Mouse (Mus musculus): Measurements from ENCODE around the gene Psmg1. TPM values are rescaled to one million over a fixed set of nuclear protein-coding genes. Genes with fewer than 3 reads are reported as not detected.
A peak's percentile ranks its signal among the peaks of the same experiment; 100 is the strongest.

Gene Psmg1
- polyA plus RNA-seq, 1 experiment from 2014 or later: 81.1 TPM

- Histone ChIP-seq H3K36me3 (ENCODE audit: control insufficient read depth, insufficient read depth, low read length) (no peaks in the 10 kb centered on the region), H3K4me2 (replicated peaks; ENCODE audit: low read depth, low read length) (no peak overlapping the region), H3K27me3 (ENCODE audit: control insufficient read depth, insufficient read depth, low read length) (no peaks in the 10 kb centered on the region), H3K4me1 (ENCODE audit: control insufficient read depth, insufficient read depth, low read length) (no peaks in the 10 kb centered on the region), H3K9ac (replicated peaks; ENCODE audit: low read depth, low read length) (no peak overlapping the region), H3K9me3 (ENCODE audit: control insufficient read depth, low read depth, low read length) (no peaks in the 10 kb centered on the region; the same call in 1 of the 2 replicates), H3K4me3 (ENCODE audit: low read depth, low read length) (no peak overlapping the region), H3K27ac (ENCODE audit: low read length) (no peak overlapping the region)
- ATAC-seq (ENCODE audit: insufficient number of reproducible peaks, insufficient read depth, low FRiP score, low read depth): no peak
- 92% methylated on average over 4 of the region's 4 CpGs for WGBS
Observed at GRCm38 (mm10) chr16:95953159-95953650, 37.6 kb downstream of the Psmg1 start.

DNA sequence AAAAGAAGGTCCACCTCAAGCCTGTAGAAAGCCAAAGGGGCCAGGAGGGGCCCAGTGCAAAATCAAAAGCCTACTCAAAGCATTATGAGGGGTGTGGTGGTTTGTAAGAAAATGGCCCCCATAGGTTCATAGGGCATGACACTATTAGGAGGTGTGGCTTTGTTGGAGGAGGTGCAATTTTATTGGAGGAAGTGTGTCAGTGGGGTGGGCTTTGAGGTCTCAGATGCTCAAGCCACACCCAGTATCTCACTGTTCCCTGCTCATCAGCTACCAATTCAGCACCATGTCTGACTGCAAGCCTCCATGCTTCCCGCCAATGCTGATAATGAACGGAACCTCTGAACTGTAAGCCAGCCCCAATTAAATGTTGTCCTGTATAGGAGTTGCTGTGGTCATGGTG lies 39.3 kb downstream of the Psmg1 start:
- no peak for ATAC-seq (ENCODE audit: insufficient number of reproducible peaks, insufficient read depth, low FRiP score, low read depth)
- no peaks in the 10 kb centered on the region for H3K27me3 ChIP-seq (ENCODE audit: control insufficient read depth, insufficient read depth, low read length)
- no peak overlapping the region for H3K4me2 ChIP-seq (replicated peaks; ENCODE audit: low read depth, low read length)
- no peak overlapping the region for H3K4me3 ChIP-seq (ENCODE audit: low read depth, low read length)
- H3K36me3 ChIP-seq (ENCODE audit: control insufficient read depth, insufficient read depth, low read length): no peaks in the 10 kb centered on the region
- H3K9me3 ChIP-seq (ENCODE audit: control insufficient read depth, low read depth, low read length): no peaks in the 10 kb centered on the region; the same call in 1 of the 2 replicates
- H3K27ac ChIP-seq (ENCODE audit: low read length): no peak overlapping the region
- H3K4me1 ChIP-seq (ENCODE audit: control insufficient read depth, insufficient read depth, low read length): no peaks in the 10 kb centered on the region
- 90% methylated on average over 2 of the region's 2 CpGs for WGBS
- no peak overlapping the region for H3K9ac ChIP-seq (replicated peaks; ENCODE audit: low read depth, low read length)

- Histone ChIP-seq H3K4me3 (ENCODE audit: low read depth, low read length) (no peak overlapping the region), H3K9ac (replicated peaks; ENCODE audit: low read depth, low read length) (no peak overlapping the region)
- 28% methylated on average over 20 of the region's 20 CpGs for WGBS
Observed at GRCm38 (mm10) chr16:95945389-95946311, 45.1 kb downstream of the Psmg1 start.

DNA sequence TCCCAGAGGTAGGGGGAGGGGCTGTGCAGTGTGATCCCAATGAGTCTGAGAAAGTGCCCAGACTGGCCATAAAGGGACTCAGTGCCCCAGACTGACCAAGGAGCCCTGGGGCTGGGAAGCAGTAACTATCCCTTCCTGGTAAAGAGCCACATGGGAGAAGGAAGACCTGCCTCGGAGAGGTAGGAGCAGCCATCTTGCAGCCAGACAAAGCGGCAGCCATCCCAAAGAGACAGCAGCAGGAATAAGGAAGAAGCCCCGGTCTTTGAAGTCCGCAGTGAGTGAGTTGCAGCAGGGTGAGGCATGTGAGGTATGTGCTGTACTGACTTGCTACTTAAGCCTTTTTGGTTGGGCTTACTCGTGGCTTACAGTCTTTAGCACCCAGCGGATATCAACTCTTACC lies 47.6 kb downstream of the Psmg1 start:
- no peaks in the 10 kb centered on the region for H3K9me3 ChIP-seq (ENCODE audit: control insufficient read depth, low read depth, low read length)
- ATAC-seq (ENCODE audit: insufficient number of reproducible peaks, insufficient read depth, low FRiP score, low read depth): no peak
- WGBS: 84% methylated on average over 6 of the region's 6 CpGs

More at GRCm38 (mm10) chr16:95945389-95946311, 45.1 kb downstream of the Psmg1 start:
- Histone ChIP-seq H3K4me2 (replicated peaks; ENCODE audit: low read depth, low read length) (0 out of 2 replicates have a peak overlapping the region, but pooled peaks have one; percentile 14), H3K4me1 (ENCODE audit: control insufficient read depth, insufficient read depth, low read length) (0 out of 2 replicates have a peak, but pooled peaks cover 5% of the 10 kb centered on the region), H3K27ac (ENCODE audit: low read length) (no peak overlapping the region), H3K27me3 (ENCODE audit: control insufficient read depth, insufficient read depth, low read length) (no peaks in the 10 kb centered on the region), H3K36me3 (ENCODE audit: control insufficient read depth, insufficient read depth, low read length) (no peaks in the 10 kb centered on the region), H3K9me3 (ENCODE audit: control insufficient read depth, low read depth, low read length) (no peaks in the 10 kb centered on the region)
- ATAC-seq (ENCODE audit: insufficient number of reproducible peaks, insufficient read depth, low FRiP score, low read depth): peak; percentile 68; the same call in 1 of the 2 replicates

GRCm38 (mm10) chr16:95941575-95941974 lies 49.2 kb downstream of the Psmg1 start:
- no peak for ATAC-seq (ENCODE audit: insufficient number of reproducible peaks, insufficient read depth, low FRiP score, low read depth)
- no peaks in the 10 kb centered on the region for H3K36me3 ChIP-seq (ENCODE audit: control insufficient read depth, insufficient read depth, low read length)
- H3K27me3 ChIP-seq (ENCODE audit: control insufficient read depth, insufficient read depth, low read length): no peaks in the 10 kb centered on the region
- H3K9ac ChIP-seq (replicated peaks; ENCODE audit: low read depth, low read length): no peak overlapping the region
- H3K9me3 ChIP-seq (ENCODE audit: control insufficient read depth, low read depth, low read length): peaks cover 3% of the 10 kb centered on the region; the same call in 1 of the 2 replicates
- H3K4me1 ChIP-seq (ENCODE audit: control insufficient read depth, insufficient read depth, low read length): 0 out of 2 replicates have a peak, but pooled peaks cover 5% of the 10 kb centered on the region
- H3K27ac ChIP-seq (ENCODE audit: low read length): no peak overlapping the region
- no peak overlapping the region for H3K4me2 ChIP-seq (replicated peaks; ENCODE audit: low read depth, low read length)
- no peak overlapping the region for H3K4me3 ChIP-seq (ENCODE audit: low read depth, low read length)
- WGBS: 80% methylated on average over 5 of the region's 5 CpGs

More for the DNA sequence above, 47.6 kb downstream of the Psmg1 start:
- Histone ChIP-seq H3K4me2 (replicated peaks; ENCODE audit: low read depth, low read length) (no peak overlapping the region), H3K9ac (replicated peaks; ENCODE audit: low read depth, low read length) (no peak overlapping the region), H3K4me3 (ENCODE audit: low read depth, low read length) (no peak overlapping the region), H3K27ac (ENCODE audit: low read length) (no peak overlapping the region), H3K36me3 (ENCODE audit: control insufficient read depth, insufficient read depth, low read length) (no peaks in the 10 kb centered on the region), H3K4me1 (ENCODE audit: control insufficient read depth, insufficient read depth, low read length) (0 out of 2 replicates have a peak, but pooled peaks cover 5% of the 10 kb centered on the region), H3K27me3 (ENCODE audit: control insufficient read depth, insufficient read depth, low read length) (no peaks in the 10 kb centered on the region)

- 37% methylated on average over 6 of the region's 6 CpGs for WGBS
- Histone ChIP-seq H3K27me3 (ENCODE audit: control insufficient read depth, insufficient read depth, low read length) (no peaks in the 10 kb centered on the region), H3K27ac (ENCODE audit: low read length) (no peak overlapping the region), H3K36me3 (ENCODE audit: control insufficient read depth, insufficient read depth, low read length) (no peaks in the 10 kb centered on the region), H3K4me2 (replicated peaks; ENCODE audit: low read depth, low read length) (no peak overlapping the region), H3K4me1 (ENCODE audit: control insufficient read depth, insufficient read depth, low read length) (no peaks in the 10 kb centered on the region), H3K9me3 (ENCODE audit: control insufficient read depth, low read depth, low read length) (peaks cover 3% of the 10 kb centered on the region; the same call in 1 of the 2 replicates), H3K9ac (replicated peaks; ENCODE audit: low read depth, low read length) (no peak overlapping the region), H3K4me3 (ENCODE audit: low read depth, low read length) (no peak overlapping the region)
- ATAC-seq (ENCODE audit: insufficient number of reproducible peaks, insufficient read depth, low FRiP score, low read depth): no peak
Observed at GRCm38 (mm10) chr16:95935495-95935961, 55.2 kb downstream of the Psmg1 start.

GRCm38 (mm10) chr16:95932860-95933259 lies 57.9 kb downstream of the Psmg1 start:
- H3K27me3 ChIP-seq (ENCODE audit: control insufficient read depth, insufficient read depth, low read length): no peaks in the 10 kb centered on the region
- H3K4me2 ChIP-seq (replicated peaks; ENCODE audit: low read depth, low read length): no peak overlapping the region
- H3K4me3 ChIP-seq (ENCODE audit: low read depth, low read length): no peak overlapping the region
- H3K4me1 ChIP-seq (ENCODE audit: control insufficient read depth, insufficient read depth, low read length): peaks cover 13% of the 10 kb centered on the region; the same call in 1 of the 2 replicates
- no peaks in the 10 kb centered on the region for H3K36me3 ChIP-seq (ENCODE audit: control insufficient read depth, insufficient read depth, low read length)
- ATAC-seq (ENCODE audit: insufficient number of reproducible peaks, insufficient read depth, low FRiP score, low read depth): no peak
- peaks cover under 1% of the 10 kb centered on the region; the same call in 1 of the 2 replicates for H3K9me3 ChIP-seq (ENCODE audit: control insufficient read depth, low read depth, low read length)
- 61% methylated on average over 6 of the region's 6 CpGs for WGBS
- H3K9ac ChIP-seq (replicated peaks; ENCODE audit: low read depth, low read length): no peak overlapping the region
- H3K27ac ChIP-seq (ENCODE audit: low read length): no peak overlapping the region

DNA sequence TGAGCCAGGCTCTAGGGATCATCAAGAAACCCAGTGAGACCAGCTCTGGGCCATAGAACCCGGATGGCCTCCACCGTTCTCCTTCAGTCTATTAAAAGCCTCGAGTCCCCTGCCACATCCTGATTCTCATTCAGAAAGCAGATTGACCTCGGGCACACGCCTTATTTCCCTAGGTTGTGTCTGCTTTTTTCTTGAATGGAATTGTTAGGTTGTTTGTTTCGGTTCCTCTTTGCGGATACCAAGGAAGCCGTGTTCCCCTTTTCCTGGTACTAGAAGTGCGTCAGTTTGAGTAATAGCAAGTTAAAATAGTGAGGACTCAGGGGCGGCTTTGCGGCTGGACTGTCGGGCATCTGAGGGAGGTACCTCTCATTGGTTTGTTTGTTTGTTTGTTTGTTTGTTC lies 59.3 kb downstream of the Psmg1 start:
- no peak overlapping the region for H3K4me3 ChIP-seq (ENCODE audit: low read depth, low read length)
- no peaks in the 10 kb centered on the region for H3K36me3 ChIP-seq (ENCODE audit: control insufficient read depth, insufficient read depth, low read length)
- no peak overlapping the region for H3K27ac ChIP-seq (ENCODE audit: low read length)
- H3K27me3 ChIP-seq (ENCODE audit: control insufficient read depth, insufficient read depth, low read length): no peaks in the 10 kb centered on the region
- H3K9me3 ChIP-seq (ENCODE audit: control insufficient read depth, low read depth, low read length): no peaks in the 10 kb centered on the region
- peaks cover 13% of the 10 kb centered on the region; the same call in 1 of the 2 replicates for H3K4me1 ChIP-seq (ENCODE audit: control insufficient read depth, insufficient read depth, low read length)
- H3K9ac ChIP-seq (replicated peaks; ENCODE audit: low read depth, low read length): no peak overlapping the region
- H3K4me2 ChIP-seq (replicated peaks; ENCODE audit: low read depth, low read length): no peak overlapping the region
- 82% methylated on average over 12 of the region's 12 CpGs for WGBS
- no peak for ATAC-seq (ENCODE audit: insufficient number of reproducible peaks, insufficient read depth, low FRiP score, low read depth)
